Mouse (Mus musculus): ENCODE results near the gene Neurl1a. TPM values are rescaled to one million over a fixed set of nuclear protein-coding genes. Genes with fewer than 3 reads are reported as not detected.

The Neurl1a gene
- polyA plus RNA-seq, 1 experiment from 2014 or later, result 5.4 TPM

GRCm38 (mm10) chr19:47233087-47233486 is 54.5 kb downstream of the Neurl1a start:
- 96% methylated on average over 3 of the region's 3 CpGs for WGBS
- Histone ChIP-seq H3K27ac (no peak overlapping the region), H3K4me3 (replicated peaks) (no peak overlapping the region), H3K27me3 (replicated peaks) (no peaks in the 10 kb centered on the region), H3K9me3 (no peaks in the 10 kb centered on the region), H3K36me3 (no peaks in the 10 kb centered on the region), H3K9ac (no peak overlapping the region), H3K4me2 (replicated peaks) (no peak overlapping the region), H3K4me1 (replicated peaks) (peaks cover 11% of the 10 kb centered on the region; the same call in 1 of the 2 replicates)
- ATAC-seq, result no peak

GRCm38 (mm10) chr19:47240076-47240475 is 61.5 kb downstream of the Neurl1a start:
- Histone ChIP-seq H3K27me3 (replicated peaks) (no peaks in the 10 kb centered on the region), H3K4me3 (replicated peaks) (peak overlapping the region; percentile 17), H3K4me1 (replicated peaks) (peaks cover 10% of the 10 kb centered on the region; the same call in 1 of the 2 replicates), H3K27ac (no peak overlapping the region), H3K9me3 (no peaks in the 10 kb centered on the region), H3K9ac (no peak overlapping the region), H3K4me2 (replicated peaks) (peak overlapping the region; percentile 48), H3K36me3 (no peaks in the 10 kb centered on the region)
- peak; percentile 68; the same call in 1 of the 2 replicates for ATAC-seq
- 37% methylated on average over 12 of the region's 12 CpGs for WGBS

DNA sequence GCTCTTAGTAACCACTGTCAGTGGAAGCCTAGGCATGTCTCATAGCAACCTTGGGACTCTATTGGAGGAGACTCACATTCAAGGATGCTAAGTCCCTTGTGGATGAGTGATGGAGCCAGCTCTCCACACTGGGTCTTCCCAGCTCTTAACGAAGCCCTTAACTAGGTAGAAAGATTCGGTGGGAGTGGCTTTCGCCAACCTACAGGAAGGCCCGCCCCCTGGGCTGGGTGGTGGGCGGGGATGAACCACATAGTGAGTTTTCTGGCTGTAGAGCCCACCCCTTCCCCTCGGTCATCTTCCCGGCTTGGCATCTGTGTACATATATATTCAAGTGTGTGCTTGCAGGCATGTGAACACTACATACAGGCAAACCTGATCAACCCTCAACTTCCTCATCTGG is 62.3 kb downstream of the Neurl1a start:
- H3K4me2 ChIP-seq (replicated peaks), result peak overlapping the region; percentile 48
- ATAC-seq, result no peak

DNA sequence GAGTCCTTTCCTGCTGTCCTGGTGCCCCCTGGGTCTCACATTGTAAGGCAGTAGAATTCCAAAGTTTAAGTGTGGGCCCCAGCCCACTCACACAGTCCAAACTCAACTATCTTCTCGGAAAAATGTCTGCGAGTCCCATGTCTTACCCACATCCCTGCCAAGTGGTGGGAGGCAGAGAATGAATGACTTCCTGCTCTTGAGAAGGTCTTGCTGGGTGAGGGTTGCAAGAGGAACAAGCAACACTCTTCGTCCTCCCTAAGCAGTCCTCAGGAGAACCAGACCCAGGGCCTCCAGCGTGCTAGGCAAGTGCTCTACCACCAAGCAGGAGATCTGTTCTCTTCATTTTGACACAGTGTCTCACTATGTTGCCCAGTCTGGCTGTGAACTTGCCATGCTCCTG is 63.6 kb downstream of the Neurl1a start:
- peaks cover 10% of the 10 kb centered on the region; the same call in 1 of the 2 replicates for H3K4me1 ChIP-seq (replicated peaks)
- no peaks in the 10 kb centered on the region for H3K27me3 ChIP-seq (replicated peaks)
- no peaks in the 10 kb centered on the region for H3K36me3 ChIP-seq
- WGBS, result 65% methylated on average over 4 of the region's 4 CpGs
- no peak overlapping the region for H3K4me2 ChIP-seq (replicated peaks)
- no peak overlapping the region for H3K4me3 ChIP-seq (replicated peaks)
- H3K27ac ChIP-seq, result no peak overlapping the region
- no peak for ATAC-seq
- no peaks in the 10 kb centered on the region for H3K9me3 ChIP-seq
- H3K9ac ChIP-seq, result no peak overlapping the region

More for the DNA sequence above, 62.3 kb downstream of the Neurl1a start:
- Histone ChIP-seq H3K36me3 (no peaks in the 10 kb centered on the region), H3K9ac (no peak overlapping the region), H3K4me3 (replicated peaks) (no peak overlapping the region), H3K4me1 (replicated peaks) (peaks cover 10% of the 10 kb centered on the region; the same call in 1 of the 2 replicates), H3K9me3 (no peaks in the 10 kb centered on the region), H3K27me3 (replicated peaks) (no peaks in the 10 kb centered on the region), H3K27ac (no peak overlapping the region)
- WGBS, result 62% methylated on average over 7 of the region's 7 CpGs

DNA sequence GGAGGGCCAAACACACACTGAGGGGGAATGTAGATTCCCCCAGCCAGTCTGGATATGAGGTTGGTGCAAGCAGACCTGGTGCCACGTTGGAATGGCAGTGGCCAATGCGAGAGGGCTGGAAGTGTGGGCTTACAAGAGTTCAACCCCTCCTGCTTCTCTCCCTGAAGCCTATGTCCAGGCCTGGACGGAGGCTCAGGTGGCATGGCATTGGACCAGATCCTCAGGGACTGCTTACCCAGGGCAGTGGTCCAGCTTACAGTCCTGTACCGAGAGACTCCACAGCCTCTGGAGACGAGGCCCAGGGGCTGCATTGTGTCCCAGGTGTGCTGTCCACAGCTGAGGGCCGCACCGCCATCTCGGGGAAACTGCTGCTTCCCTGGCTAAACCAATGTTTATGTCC is 66.9 kb downstream of the Neurl1a start:
- Histone ChIP-seq H3K4me3 (replicated peaks) (no peak overlapping the region), H3K4me1 (replicated peaks) (peaks cover 17% of the 10 kb centered on the region), H3K9ac (no peak overlapping the region), H3K27ac (no peak overlapping the region), H3K4me2 (replicated peaks) (no peak overlapping the region), H3K9me3 (no peaks in the 10 kb centered on the region), H3K36me3 (no peaks in the 10 kb centered on the region), H3K27me3 (replicated peaks) (peaks cover under 1% of the 10 kb centered on the region; the same call in 1 of the 2 replicates)
- no peak for ATAC-seq
- WGBS, result 71% methylated on average over 8 of the region's 8 CpGs

DNA sequence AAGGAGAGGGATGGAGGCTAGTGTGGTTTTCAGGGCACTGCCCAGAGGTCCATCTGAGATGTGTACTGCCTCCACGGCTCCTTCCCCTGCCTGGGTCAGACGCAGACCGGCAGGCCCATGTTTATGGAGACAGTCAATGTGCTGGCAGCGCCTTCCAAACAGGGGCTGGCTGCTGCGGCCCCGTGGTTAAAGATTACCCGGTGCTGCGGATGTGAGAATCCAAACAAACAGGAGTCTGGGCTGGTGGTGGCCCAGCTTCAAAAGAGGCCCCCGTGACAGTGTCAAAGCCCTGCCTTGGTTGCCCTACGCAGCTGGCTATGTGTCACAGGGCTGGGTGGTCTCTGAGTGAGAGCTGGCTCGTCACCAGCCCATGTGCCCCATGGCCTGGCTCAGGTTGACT is 69.2 kb downstream of the Neurl1a start:
- H3K27ac ChIP-seq, result no peak overlapping the region

GRCm38 (mm10) chr19:47248296-47248695 is 69.7 kb downstream of the Neurl1a start:
- no peak overlapping the region for H3K9ac ChIP-seq
- H3K4me3 ChIP-seq (replicated peaks), result no peak overlapping the region
- H3K4me1 ChIP-seq (replicated peaks), result peaks cover 20% of the 10 kb centered on the region
- no peaks in the 10 kb centered on the region for H3K9me3 ChIP-seq
- no peaks in the 10 kb centered on the region for H3K36me3 ChIP-seq
- 58% methylated on average over 7 of the region's 7 CpGs for WGBS
- peak overlapping the region; percentile 39; the same call in 1 of the 2 replicates for H3K4me2 ChIP-seq (replicated peaks)
- peak; percentile 13; the same call in 1 of the 2 replicates for ATAC-seq
- H3K27me3 ChIP-seq (replicated peaks), result peaks cover 16% of the 10 kb centered on the region
- H3K27ac ChIP-seq, result no peak overlapping the region

More for the DNA sequence above, 69.2 kb downstream of the Neurl1a start:
- H3K4me3 ChIP-seq (replicated peaks), result no peak overlapping the region
- 7% methylated on average over 11 of the region's 11 CpGs for WGBS
- H3K36me3 ChIP-seq, result no peaks in the 10 kb centered on the region
- peaks cover 11% of the 10 kb centered on the region for H3K27me3 ChIP-seq (replicated peaks)
- peak; percentile 59 for ATAC-seq
- H3K9me3 ChIP-seq, result no peaks in the 10 kb centered on the region
- peak overlapping the region; percentile 39 for H3K4me2 ChIP-seq (replicated peaks)
- H3K9ac ChIP-seq, result no peak overlapping the region
- peaks cover 15% of the 10 kb centered on the region for H3K4me1 ChIP-seq (replicated peaks)

DNA sequence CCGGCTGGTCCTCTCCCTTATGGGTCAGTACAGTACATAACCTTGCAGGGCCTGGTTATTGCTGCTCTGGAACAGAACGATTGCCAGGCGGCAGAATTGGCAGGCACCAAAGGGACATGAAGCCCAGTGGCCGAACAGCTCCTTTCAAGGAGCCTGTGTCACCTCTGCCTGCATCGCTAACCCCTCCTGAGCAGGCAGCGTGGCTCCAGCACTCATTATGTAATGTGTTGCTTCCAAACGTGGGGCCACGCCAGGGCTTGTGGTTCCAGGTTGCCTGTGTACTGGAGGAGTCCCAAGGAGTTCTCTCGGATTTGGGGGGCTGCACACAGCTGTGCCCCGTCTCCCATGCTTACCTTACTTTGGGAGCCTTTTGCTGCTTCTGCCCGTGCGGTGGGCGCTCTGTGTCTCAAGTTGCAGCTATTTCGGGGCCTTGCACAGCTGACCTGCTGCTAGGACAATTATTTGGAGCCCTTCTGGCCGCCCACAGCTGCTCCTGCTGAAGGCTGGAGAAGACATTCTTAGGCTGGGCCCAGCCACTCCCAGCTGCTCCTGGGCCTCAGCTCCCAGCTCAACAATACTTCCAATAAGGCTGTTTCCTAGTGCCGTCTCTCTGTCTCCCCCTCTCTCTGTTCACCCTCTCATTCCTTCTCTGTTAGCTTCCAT is 70.4 kb downstream of the Neurl1a start:
- no peaks in the 10 kb centered on the region for H3K36me3 ChIP-seq
- no peak overlapping the region for H3K4me2 ChIP-seq (replicated peaks)
- H3K9me3 ChIP-seq, result no peaks in the 10 kb centered on the region
- peaks cover 22% of the 10 kb centered on the region for H3K4me1 ChIP-seq (replicated peaks)
- H3K4me3 ChIP-seq (replicated peaks), result no peak overlapping the region
- no peak for ATAC-seq
- H3K9ac ChIP-seq, result no peak overlapping the region
- WGBS, result 65% methylated on average over 16 of the region's 16 CpGs
- H3K27ac ChIP-seq, result 0 out of 2 replicates have a peak overlapping the region, but pooled peaks have one; percentile 34
- H3K27me3 ChIP-seq (replicated peaks), result peaks cover 24% of the 10 kb centered on the region

DNA sequence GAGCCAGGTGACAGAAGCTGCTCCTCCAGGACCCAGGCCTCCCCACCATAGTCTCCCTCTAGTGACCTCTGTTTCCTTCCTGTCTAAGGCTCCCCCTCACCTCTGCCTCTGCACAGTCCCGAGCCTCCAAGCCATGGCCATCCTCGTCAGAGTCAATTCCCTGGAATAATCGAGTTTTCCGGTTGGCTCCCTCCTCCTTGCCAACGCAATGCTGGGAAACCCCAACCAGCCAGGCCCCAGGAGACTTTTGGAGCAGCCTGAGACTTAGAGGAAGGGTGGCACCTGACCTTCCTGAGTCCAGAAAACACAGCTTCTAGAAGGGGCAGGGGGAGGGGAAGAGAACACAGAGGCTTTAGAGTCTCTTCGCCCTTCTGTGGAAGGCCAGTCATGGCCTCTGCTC is 72.3 kb downstream of the Neurl1a start:
- no peak overlapping the region for H3K27ac ChIP-seq
- H3K4me1 ChIP-seq (replicated peaks), result peaks cover 22% of the 10 kb centered on the region
- H3K36me3 ChIP-seq, result no peaks in the 10 kb centered on the region
- no peak overlapping the region for H3K9ac ChIP-seq
- H3K27me3 ChIP-seq (replicated peaks), result peaks cover 29% of the 10 kb centered on the region
- H3K4me3 ChIP-seq (replicated peaks), result no peak overlapping the region
- WGBS, result 78% methylated on average over 6 of the region's 6 CpGs
- H3K4me2 ChIP-seq (replicated peaks), result no peak overlapping the region
- H3K9me3 ChIP-seq, result no peaks in the 10 kb centered on the region
- no peak for ATAC-seq

GRCm38 (mm10) chr19:47253053-47253628 is 74.5 kb downstream of the Neurl1a start:
- Histone ChIP-seq H3K4me2 (replicated peaks) (peak overlapping the region; percentile 73), H3K9ac (peak overlapping the region; percentile 23; the same call in 1 of the 2 replicates), H3K36me3 (no peaks in the 10 kb centered on the region), H3K27me3 (replicated peaks) (peaks cover 29% of the 10 kb centered on the region), H3K4me3 (replicated peaks) (peak overlapping the region; percentile 38), H3K4me1 (replicated peaks) (peaks cover 15% of the 10 kb centered on the region), H3K9me3 (no peaks in the 10 kb centered on the region), H3K27ac (no peak overlapping the region)
- 3% methylated on average over 90 of the region's 90 CpGs for WGBS
- peak; percentile 40 for ATAC-seq

- no peak overlapping the region for H3K4me3 ChIP-seq (replicated peaks)
- no peak for ATAC-seq
- no peaks in the 10 kb centered on the region for H3K36me3 ChIP-seq
- no peak overlapping the region for H3K4me2 ChIP-seq (replicated peaks)
- H3K4me1 ChIP-seq (replicated peaks), result peaks cover 9% of the 10 kb centered on the region
- H3K27ac ChIP-seq, result no peak overlapping the region
- no peaks in the 10 kb centered on the region for H3K9me3 ChIP-seq
- 56% methylated on average over 2 of the region's 2 CpGs for WGBS
- H3K27me3 ChIP-seq (replicated peaks), result peaks cover 29% of the 10 kb centered on the region
- H3K9ac ChIP-seq, result no peak overlapping the region
Measured at GRCm38 (mm10) chr19:47255036-47255435, 76.4 kb downstream of the Neurl1a start.

DNA sequence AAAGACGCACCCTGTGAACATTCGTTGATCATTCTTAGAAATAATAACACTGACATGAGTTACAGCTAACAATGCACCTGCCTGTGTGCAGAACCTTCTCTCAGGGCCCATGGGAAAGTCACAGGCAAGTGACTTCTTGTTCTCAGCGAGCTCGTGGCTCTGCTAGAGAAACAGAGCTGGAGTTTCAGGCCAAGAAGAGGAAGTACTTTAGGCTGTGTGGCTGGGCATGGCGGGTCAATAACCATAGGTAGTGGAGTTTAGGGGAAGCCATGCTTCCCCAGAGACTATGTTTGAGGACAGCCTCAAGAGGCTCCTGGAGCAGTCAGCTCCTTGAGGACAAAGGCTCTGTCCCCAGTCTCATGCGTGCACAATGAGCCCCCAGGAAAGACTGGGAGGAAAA is 77.3 kb downstream of the Neurl1a start:
- Histone ChIP-seq H3K27me3 (replicated peaks) (peaks cover 26% of the 10 kb centered on the region), H3K4me2 (replicated peaks) (no peak overlapping the region), H3K9ac (no peak overlapping the region), H3K9me3 (no peaks in the 10 kb centered on the region), H3K4me1 (replicated peaks) (peaks cover 9% of the 10 kb centered on the region), H3K4me3 (replicated peaks) (no peak overlapping the region), H3K27ac (no peak overlapping the region), H3K36me3 (no peaks in the 10 kb centered on the region)
- 68% methylated on average over 6 of the region's 6 CpGs for WGBS
- ATAC-seq, result no peak

Measured in intestine, embryonic 15.5 days (tissue).